Mouse (Mus musculus) heart, embryonic 16.5 days (tissue): ENCODE data around the gene Thap8. TPM values are rescaled to one million over a fixed set of nuclear protein-coding genes. Genes with fewer than 3 reads are reported as not detected.
"Not testable (repeated sequence)": the region's sequence is repeated elsewhere in the genome, so short reads cannot be mapped to it uniquely, and the experiment has no call there.

Experiments used
- ATAC-seq: fragments of 200-750 bp; cut with Nextera tagmentation; replicated peaks from 2 replicates; pipeline ENCODE4 v1.8.0; 2017; ENCODE audit warnings: moderate number of reproducible peaks; ENCODE audit not compliant: insufficient read depth, low FRiP score; ENCODE audit errors: extremely low read depth
- H3K27ac ChIP-seq: fragments of 300-500 bp; sonication (generic); 2 replicates; pipeline ENCODE4 v1.5.1; 2014; ENCODE audit warnings: mild to moderate bottlenecking, low read length, control low read depth, moderate library complexity
- H3K27me3 ChIP-seq: fragments of 300-500 bp; sonication (generic); 2 replicates; pipeline ENCODE4 v1.6.1; 2014; ENCODE audit warnings: low read length, mixed read lengths; ENCODE audit not compliant: control insufficient read depth, insufficient read depth
- H3K36me3 ChIP-seq: fragments of 300-500 bp; sonication (generic); 2 replicates; pipeline ENCODE4 v1.6.1; 2014; ENCODE audit not compliant: control insufficient read depth, insufficient read depth
- H3K4me1 ChIP-seq: fragments of 300-500 bp; sonication (generic); 2 replicates; pipeline ENCODE4 v1.6.1; 2014; ENCODE audit warnings: low read length, mixed read lengths; ENCODE audit not compliant: control insufficient read depth, insufficient read depth
- H3K4me2 ChIP-seq: fragments of 300-500 bp; sonication (generic); 2 replicates; pipeline ENCODE4 v1.6.1; 2014; ENCODE audit warnings: low read depth, mild to moderate bottlenecking, control low read depth, low read length
- H3K4me3 ChIP-seq: fragments of 300-500 bp; sonication (generic); 2 replicates; pipeline ENCODE4 v1.5.1; 2014; ENCODE audit warnings: mild to moderate bottlenecking, control low read depth, low read length
- H3K9ac ChIP-seq: fragments of 300-500 bp; sonication (generic); 2 replicates; pipeline ENCODE4 v1.6.1; 2014; ENCODE audit warnings: low read length, control low read depth
- H3K9me3 ChIP-seq: fragments of 300-500 bp; sonication (generic); replicated peaks from 2 replicates; pipeline ENCODE4 v1.6.1; 2016; ENCODE audit warnings: low read length; ENCODE audit not compliant: control insufficient read depth
- WGBS: fragments of 180-500 bp; shearing (Covaris S2); extraction: QIAGEN DNeasy Blood & Tissue Kit; methylation state at CpG from one replicate; pipeline ENCODE4 v1.1.7; 2014; 5-methylcytosine and 5-hydroxymethylcytosine counted together
- polyA plus RNA-seq: library from polyadenylated mRNA; unstranded; fragments of >200 nt; fragmentation: Nextera tagmentation; extraction: Ambion mirVana; gene quantifications from 2 replicates; pipeline ENCODE4 v1.2.1, GENCODE M21; 2015

The Thap8 gene
- polyA plus RNA-seq, 1 experiment from 2014 or later: 0.29 TPM

GRCm38 (mm10) chr7:30237374-30237773 is 42.5 kb upstream of the Thap8 start:
- H3K4me1 ChIP-seq, H3K4me3 ChIP-seq, H3K4me2 ChIP-seq, H3K9ac ChIP-seq, H3K9me3 ChIP-seq, H3K27ac ChIP-seq, H3K36me3 ChIP-seq, H3K27me3 ChIP-seq, ATAC-seq: not testable (repeated sequence)
- 84% methylated on average over 3 of the region's 3 CpGs for WGBS

DNA sequence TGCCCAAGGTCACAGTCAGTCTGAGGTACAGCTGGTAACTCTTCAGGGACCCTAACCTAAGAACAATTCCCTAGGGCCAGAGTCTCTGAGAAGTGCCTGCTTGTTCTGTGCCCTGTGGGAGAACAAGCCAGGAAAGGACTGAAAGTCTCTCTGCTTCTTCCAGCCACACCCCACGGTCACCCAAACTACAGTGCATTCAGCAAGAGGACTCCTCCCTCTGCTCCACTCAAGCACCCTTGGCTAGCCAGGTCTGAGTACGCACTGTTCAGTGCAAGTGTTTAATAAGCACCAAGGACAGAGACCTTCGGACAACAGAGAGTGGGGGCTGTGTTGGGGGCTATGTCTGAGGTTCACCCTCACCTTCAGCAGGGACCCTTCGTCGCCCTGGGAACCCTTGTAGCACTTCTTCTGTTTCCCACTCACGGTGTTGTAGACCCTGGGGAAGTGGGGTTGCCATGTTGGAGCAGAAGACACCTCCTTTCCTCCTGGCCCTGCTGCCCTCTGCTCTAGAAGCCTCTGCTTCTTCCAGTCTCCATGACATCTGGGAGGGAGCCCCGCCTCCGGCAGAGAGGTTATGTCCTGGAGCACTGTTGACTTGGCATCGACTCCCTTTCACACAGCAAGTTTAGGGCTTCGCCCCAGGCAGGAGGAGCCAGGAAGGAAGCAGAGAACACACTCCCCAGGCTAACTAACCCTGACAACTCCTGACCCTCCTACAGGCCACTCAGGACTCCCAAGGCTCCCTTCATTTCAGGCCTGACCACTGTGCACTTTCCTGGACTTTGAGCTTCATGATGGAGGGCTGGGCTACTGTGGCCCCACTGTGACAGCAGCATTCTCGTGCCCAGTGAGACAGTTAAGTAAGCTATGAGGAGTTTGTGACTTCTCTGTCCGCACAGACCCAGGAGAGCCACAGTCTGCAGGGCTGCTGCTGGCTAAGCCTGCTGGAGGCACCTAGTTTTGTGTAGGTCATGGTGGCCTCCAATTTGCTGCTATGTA is 27.6 kb upstream of the Thap8 start:
- peaks cover 2% of the 10 kb centered on the region; the same call in 1 of the 2 replicates for H3K36me3 ChIP-seq
- H3K4me1 ChIP-seq: no peaks in the 10 kb centered on the region
- H3K9me3 ChIP-seq: no peaks in the 10 kb centered on the region
- no peak overlapping the region for H3K27ac ChIP-seq
- H3K27me3 ChIP-seq: no peaks in the 10 kb centered on the region
- 83% methylated on average over 12 of the region's 12 CpGs for WGBS
- ATAC-seq: no peak
- H3K4me3 ChIP-seq: no peak overlapping the region
- no peak overlapping the region for H3K4me2 ChIP-seq
- no peak overlapping the region for H3K9ac ChIP-seq

DNA sequence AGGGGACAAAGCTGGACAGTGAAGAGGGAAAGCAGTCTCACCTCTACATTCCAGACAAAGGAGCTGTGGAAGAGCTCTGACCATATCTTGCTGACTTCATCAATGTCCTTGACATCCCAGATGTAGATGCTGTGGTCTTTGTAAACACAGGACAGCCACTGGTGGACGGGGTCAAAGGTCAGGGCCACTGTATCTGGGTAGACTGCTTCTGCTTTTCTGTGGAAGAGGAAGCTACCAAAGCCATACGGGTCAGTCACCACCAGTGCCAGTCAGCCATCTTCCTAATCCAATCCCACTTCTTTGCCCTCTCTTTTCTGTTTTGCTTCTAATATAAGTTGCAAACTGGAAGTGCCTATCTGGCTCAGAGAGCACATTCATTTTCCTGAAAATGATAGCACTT is 14.9 kb upstream of the Thap8 start:
- Histone ChIP-seq H3K4me1 (peaks cover 4% of the 10 kb centered on the region; the same call in 1 of the 2 replicates), H3K4me3 (no peak overlapping the region), H3K27ac (no peak overlapping the region), H3K4me2 (no peak overlapping the region), H3K27me3 (no peaks in the 10 kb centered on the region), H3K36me3 (peaks cover 7% of the 10 kb centered on the region), H3K9me3 (no peaks in the 10 kb centered on the region), H3K9ac (no peak overlapping the region)
- no peak for ATAC-seq
- 65% methylated on average over 2 of the region's 2 CpGs for WGBS

GRCm38 (mm10) chr7:30265531-30265930 is 14.4 kb upstream of the Thap8 start:
- Histone ChIP-seq H3K36me3 (peaks cover 7% of the 10 kb centered on the region), H3K4me2 (no peak overlapping the region), H3K27me3 (no peaks in the 10 kb centered on the region), H3K4me3 (no peak overlapping the region), H3K27ac (no peak overlapping the region), H3K4me1 (peaks cover 4% of the 10 kb centered on the region; the same call in 1 of the 2 replicates), H3K9me3 (no peaks in the 10 kb centered on the region), H3K9ac (no peak overlapping the region)
- ATAC-seq: no peak
- 88% methylated on average over 5 of the region's 5 CpGs for WGBS

- ATAC-seq: no peak
- no peaks in the 10 kb centered on the region for H3K27me3 ChIP-seq
- H3K36me3 ChIP-seq: peaks cover 7% of the 10 kb centered on the region
- 94% methylated on average over 7 of the region's 7 CpGs for WGBS
- H3K4me1 ChIP-seq: peaks cover 4% of the 10 kb centered on the region; the same call in 1 of the 2 replicates
- no peak overlapping the region for H3K4me3 ChIP-seq
- H3K27ac ChIP-seq: no peak overlapping the region
- H3K9me3 ChIP-seq: no peaks in the 10 kb centered on the region
- H3K4me2 ChIP-seq: no peak overlapping the region
- H3K9ac ChIP-seq: no peak overlapping the region
Observed at GRCm38 (mm10) chr7:30265935-30266334, 14.0 kb upstream of the Thap8 start.

DNA sequence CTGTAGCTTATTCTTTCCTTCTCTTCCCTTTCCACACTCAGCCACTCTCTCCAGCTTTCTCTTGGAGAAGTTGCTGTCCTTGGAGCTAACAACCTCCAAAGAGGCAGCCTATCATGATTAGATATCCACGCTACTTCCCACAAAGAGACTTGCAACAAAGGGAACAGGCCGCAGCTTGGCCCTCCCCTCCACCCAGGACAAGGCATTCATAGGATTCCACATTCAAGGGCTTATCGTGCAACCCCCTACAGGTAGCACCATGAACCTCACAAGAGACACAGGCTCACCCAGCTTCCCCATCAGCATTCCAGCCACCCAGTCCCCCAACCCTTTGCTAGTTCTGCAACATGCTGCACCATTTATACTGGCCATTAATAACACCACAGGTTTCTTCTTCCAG is 13.1 kb upstream of the Thap8 start:
- Histone ChIP-seq H3K4me3 (no peak overlapping the region), H3K36me3 (peaks cover 7% of the 10 kb centered on the region), H3K4me2 (no peak overlapping the region), H3K27ac (no peak overlapping the region), H3K27me3 (no peaks in the 10 kb centered on the region), H3K9ac (no peak overlapping the region), H3K4me1 (peaks cover 4% of the 10 kb centered on the region; the same call in 1 of the 2 replicates), H3K9me3 (no peaks in the 10 kb centered on the region)
- no peak for ATAC-seq
- 47% methylated on average over 3 of the region's 3 CpGs for WGBS

DNA sequence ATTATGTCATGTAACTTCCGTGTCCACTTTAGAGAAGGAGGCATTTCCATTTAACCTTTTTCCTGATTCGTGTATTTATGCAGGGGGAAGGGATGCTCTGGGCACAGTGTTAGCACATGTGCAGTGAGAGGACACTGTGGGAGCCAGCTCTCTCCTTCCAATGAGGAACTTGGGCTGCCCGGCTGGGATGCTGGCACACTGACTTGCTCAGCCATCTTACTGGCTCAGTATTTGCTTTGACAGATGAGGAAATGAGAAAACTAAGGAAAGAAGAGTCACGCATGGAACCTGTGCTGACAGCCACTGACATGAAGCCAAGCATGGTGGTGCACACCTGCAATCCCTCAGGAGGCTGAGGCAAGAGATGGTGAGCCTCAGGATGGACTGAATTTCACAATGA is 10.3 kb upstream of the Thap8 start:
- Histone ChIP-seq H3K9ac (no peak overlapping the region), H3K9me3 (no peaks in the 10 kb centered on the region), H3K36me3 (peaks cover 5% of the 10 kb centered on the region), H3K4me1 (peaks cover 4% of the 10 kb centered on the region; the same call in 1 of the 2 replicates), H3K4me2 (no peak overlapping the region), H3K4me3 (no peak overlapping the region), H3K27me3 (no peaks in the 10 kb centered on the region), H3K27ac (no peak overlapping the region)
- ATAC-seq: no peak
- 86% methylated on average over 4 of the region's 4 CpGs for WGBS

DNA sequence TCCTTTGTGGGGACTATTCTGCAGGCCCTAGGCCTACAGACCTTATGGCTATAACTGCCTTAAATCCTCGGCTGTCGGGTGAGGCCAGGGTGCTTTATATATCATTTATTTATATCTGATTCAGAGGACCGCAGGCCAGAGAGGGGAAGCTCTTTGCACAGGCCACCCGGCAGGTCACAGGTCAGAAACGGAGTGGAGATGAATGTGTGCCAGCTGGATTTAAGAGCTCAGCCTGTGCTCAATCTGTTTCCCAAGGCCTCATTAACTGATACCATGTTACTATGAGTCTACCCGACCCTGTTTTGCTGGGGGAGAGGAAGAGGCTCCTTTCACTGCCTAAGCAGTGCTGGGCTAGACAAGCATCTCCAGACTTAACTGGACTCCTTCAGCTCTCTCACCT is 5.5 kb upstream of the Thap8 start:
- Histone ChIP-seq H3K9me3 (no peaks in the 10 kb centered on the region), H3K27me3 (no peaks in the 10 kb centered on the region), H3K9ac (no peak overlapping the region), H3K27ac (no peak overlapping the region), H3K4me1 (peaks cover 6% of the 10 kb centered on the region), H3K36me3 (peaks cover 3% of the 10 kb centered on the region), H3K4me2 (no peak overlapping the region), H3K4me3 (no peak overlapping the region)
- ATAC-seq: no peak
- 75% methylated on average over 6 of the region's 6 CpGs for WGBS

DNA sequence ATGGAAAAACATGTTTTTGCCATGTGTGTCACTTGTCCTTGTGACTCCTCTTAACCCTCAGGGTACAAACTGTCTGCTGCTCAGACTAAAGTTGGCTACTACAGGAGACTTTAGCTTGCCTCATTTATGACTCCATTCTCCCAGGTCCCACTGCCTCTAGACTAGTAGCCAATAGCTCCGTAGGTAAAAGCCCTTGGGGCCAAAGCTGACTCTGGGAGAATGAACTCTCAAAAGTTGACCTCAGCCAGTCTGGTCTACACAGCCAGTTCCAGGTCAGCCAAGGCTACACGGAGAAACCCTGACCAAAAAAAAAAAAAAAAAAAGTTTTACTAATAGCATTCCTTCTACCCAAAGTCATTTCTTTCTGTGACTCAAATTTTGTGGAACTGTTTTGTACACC is 983 bp upstream of the Thap8 start:
- H3K36me3 ChIP-seq: no peaks in the 10 kb centered on the region
- peaks cover 14% of the 10 kb centered on the region for H3K4me1 ChIP-seq
- no peak for ATAC-seq
- no peak overlapping the region for H3K27ac ChIP-seq
- WGBS: 49% methylated on average over 2 of the region's 2 CpGs
- no peak overlapping the region for H3K9ac ChIP-seq
- peak overlapping the region; percentile 85; the same call in 1 of the 2 replicates for H3K4me2 ChIP-seq
- no peaks in the 10 kb centered on the region for H3K9me3 ChIP-seq
- no peaks in the 10 kb centered on the region for H3K27me3 ChIP-seq
- no peak overlapping the region for H3K4me3 ChIP-seq
